Mouse (Mus musculus) ovary, adult 18-20 months (tissue): Measurements from ENCODE around the gene Klhl2.

ENCODE experiments used
- DNase-seq: peaks from one replicate; pipeline ENCODE4 v3.0.0; 2022; ENCODE audit warnings: low spot score, mixed read lengths

The Klhl2 gene

GRCm38 (mm10) chr8:64831656-64832055, 18.2 kb downstream of the Klhl2 start:
- DNase-seq = no peak

- DNase-seq = no peak
Observed at GRCm38 (mm10) chr8:64829921-64830320, 19.9 kb downstream of the Klhl2 start.

GRCm38 (mm10) chr8:64829391-64829790, 20.4 kb downstream of the Klhl2 start:
- no peak for DNase-seq

DNA sequence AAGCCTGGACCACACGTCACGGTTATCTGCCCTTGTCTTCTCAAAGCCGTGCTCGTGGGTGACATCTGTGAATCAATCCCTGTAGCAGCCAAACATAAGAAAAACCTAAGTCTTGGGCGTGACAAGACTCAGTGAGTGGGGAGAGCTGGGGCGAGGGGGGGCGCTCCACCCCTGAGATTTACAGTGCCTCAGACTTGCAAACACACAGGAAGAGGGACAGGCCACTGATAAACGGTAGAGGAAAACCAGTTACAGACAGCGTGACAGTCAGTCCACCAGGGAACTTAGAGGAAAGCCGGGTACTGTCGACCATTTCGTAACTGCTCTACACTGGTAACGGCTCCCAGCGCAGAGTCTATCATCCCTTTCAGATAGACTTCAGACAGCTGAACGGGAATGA, 21.4 kb downstream of the Klhl2 start:
- DNase-seq = no peak

DNA sequence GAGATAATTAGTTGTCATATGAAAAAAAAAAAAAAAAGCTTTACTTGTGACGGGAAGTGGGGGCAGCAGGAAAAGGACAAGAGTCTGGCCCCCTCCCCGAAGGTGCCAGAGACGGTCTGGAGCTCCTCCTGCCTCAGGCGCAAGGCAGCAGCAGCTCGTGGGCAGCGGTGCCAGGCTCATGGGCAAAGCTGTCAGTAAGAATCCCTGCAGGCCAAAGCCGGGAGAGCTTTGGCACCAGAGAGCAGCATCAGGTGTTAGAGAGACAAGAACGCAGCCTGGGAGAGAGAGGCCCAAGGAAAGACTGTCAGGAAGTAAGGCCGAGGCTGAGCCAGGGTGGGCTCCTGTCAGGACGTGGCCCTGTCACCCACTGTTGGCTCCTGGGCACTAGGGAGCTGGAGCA, 22.5 kb downstream of the Klhl2 start:
- no peak for DNase-seq

DNA sequence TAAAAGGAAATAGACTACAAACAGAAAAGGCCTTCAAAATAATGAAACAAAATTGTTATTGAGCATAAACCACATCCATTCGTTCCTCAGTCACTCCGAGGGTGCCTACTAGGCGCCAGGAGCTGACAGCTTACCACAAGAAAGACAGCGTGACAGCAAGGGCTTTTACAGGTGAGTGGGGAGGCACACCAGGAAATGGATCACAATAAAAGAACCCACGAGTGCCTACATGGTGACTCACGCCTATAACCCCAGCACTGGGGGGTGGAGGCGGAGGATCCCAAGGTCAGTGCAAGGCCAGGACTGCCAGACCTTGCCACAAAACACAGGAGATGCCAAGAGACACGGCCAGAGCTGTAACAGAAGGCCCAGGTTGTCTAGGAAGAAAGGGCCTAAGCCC, 23.4 kb downstream of the Klhl2 start:
- peak; percentile 79 for DNase-seq

DNA sequence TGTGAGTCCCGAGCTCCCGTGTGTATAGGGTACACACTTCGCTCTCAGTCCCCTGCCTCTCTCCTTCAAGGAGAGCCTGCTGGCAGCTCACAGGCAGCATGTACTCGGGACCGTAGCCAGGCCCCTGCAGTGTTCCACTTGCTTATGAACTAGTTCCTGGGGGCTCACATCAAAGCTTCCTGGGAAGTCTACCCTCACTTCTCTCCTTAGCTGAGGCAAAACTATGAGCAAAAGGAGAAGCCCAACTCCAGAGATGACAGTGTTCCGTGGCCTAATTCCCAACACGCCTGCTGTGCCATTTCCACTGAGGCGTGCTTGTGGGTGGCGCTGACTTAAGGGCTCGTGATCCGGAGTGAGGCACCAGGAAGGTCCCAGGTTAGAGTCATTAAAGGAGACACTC, 25.9 kb downstream of the Klhl2 start:
- no peak for DNase-seq

DNA sequence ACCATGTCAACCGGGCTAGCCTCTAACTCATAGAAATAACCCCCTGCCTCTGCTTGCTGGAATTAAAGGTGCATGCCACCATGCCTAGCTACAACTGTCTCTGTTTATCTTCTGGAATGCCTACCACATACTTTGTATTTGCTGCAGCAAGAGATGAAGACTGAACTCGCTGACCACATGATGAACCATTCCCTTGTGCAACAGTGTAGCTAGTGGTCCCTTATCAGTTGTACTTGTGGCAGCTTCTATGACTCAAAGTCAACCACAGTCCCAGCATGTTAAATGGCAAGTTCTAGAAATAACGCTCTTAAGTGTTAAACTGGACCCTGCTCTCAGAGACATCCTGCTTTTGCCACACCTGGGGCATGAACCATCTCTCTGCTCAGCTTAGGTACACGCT, 28.9 kb downstream of the Klhl2 start:
- no peak for DNase-seq

DNA sequence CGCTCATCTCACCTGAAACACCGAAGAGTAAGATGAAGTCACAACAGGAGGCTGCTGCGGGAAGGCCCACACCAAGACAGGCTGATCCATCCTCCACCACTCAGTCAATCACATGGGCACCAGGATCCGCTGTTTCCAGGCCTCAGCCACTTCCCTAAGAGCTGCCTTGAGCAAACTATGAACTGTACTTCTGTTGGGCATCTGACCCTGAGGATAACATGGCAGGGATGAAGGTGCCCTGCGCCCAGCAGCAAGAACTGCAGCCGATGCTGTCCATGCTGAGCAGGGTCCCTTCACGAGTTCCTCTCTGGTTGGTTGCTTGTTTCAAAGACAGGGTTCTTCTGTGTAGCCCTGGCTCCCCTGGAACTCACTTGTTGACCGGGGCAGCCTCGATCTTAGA, 38.0 kb downstream of the Klhl2 start:
- no peak for DNase-seq

GRCm38 (mm10) chr8:64811083-64811482, 38.7 kb downstream of the Klhl2 start:
- DNase-seq = no peak

DNA sequence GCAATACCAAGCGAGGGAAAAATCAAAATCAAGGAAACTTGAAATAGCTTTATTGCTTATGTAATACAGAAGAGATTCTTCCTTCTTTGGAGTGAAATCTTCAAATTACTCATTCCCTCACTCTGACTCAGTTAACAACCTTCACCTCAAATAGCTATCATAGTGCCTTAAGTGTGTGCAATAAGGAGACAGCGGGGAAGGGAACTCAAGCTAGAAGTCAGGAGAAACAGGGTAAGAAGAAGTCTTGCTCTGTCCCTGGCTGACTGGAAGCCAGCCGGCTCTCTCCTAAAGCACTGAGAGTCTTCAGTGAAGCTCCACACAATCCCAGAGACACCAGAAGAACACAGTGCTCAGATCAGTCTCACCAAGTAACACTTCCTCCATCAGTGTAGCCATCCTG, 43.3 kb downstream of the Klhl2 start:
- no peak for DNase-seq

DNA sequence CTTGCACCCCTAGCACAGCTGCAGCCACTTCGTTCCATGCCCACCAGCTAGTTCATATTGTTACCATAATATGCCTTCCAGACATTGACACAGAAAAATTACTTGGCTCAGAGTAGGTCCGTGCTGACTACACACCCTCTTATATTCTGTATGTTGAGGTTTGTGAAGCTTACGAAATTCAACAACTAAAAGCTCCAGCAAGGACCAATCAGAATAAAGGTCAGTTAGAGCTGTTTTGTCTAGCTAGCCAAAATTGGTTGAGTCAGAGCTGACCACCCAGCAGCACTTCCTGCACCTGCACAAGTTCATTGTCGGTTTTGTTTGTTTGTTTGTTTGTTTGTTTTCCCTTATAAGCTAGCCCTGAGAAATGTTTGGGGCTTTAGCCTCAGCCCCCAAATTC, 44.8 kb downstream of the Klhl2 start:
- no peak for DNase-seq

GRCm38 (mm10) chr8:64799306-64799705, 50.5 kb downstream of the Klhl2 start:
- no peak for DNase-seq

GRCm38 (mm10) chr8:64798503-64798902, 51.3 kb downstream of the Klhl2 start:
- no peak for DNase-seq

DNA sequence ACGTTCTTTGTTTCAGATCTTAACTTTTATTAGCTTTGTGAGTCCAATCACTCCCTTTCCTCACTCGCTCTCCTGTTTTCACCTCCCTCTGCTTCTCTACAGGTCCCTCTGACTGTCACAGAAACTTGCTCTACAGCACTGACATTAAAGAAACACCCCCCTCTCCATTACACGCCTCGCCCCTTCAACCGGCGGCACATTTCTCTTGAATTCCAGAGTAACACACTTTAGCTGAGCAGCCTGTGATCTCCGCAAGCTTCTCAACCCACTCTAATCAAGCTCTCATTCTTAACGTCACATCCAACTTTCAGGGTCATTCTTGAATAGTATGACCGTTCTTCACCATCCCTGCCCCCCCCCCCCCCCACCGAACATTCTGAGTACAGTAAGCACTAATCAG, 52.1 kb downstream of the Klhl2 start:
- no peak for DNase-seq

DNA sequence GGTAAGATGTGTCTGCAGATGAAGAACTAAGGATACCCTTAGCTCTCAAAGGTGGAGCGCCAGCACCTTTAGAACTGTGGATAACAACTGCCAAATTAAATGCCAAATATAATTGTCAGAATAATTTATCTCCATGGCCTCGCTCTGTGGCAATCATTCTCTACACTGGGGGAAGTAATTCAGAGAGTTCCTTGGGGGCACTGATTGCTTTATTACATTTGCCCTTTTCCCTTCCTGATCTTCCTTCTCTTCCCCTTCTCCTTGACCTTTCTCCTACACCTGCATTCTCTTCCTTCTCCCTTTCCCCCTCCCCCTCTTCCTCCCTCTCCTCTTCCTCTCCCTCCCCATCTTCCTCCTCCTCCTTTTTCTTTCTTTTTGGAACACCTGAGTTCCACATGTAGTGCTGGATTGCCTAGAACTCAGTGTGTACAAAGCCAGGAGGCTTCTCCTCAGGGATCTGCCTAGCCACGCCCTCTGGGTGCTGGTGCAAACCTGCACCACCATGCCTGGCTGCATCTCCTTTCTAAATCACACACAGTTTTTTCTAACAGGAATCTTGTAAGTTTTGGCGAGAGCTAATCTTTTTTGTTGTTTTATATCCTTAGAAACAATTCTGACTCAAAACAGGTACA, 58.5 kb downstream of the Klhl2 start:
- no peak for DNase-seq

GRCm38 (mm10) chr8:64790418-64790817, 59.4 kb downstream of the Klhl2 start:
- no peak for DNase-seq

- DNase-seq = no peak
Observed at GRCm38 (mm10) chr8:64788715-64789114, 61.1 kb downstream of the Klhl2 start.

DNA sequence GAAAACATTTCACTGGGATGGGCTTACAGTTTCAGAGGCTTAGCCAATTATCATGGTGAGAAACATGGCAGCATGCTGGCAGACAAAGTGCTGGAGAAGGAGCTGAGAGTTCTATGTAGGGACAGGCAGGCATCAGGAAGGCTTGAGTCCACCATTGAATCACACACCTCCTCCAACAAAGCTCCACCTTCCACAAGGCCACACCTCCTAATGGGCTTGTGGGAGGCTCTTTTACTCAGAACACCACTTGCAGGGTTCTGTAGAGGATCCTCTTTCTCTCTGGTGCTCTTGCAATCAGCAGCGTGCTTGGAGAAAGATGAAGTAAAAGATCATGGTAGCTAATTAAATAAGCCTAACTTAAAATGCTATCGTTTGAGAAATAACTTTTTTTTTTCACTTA, 63.0 kb downstream of the Klhl2 start:
- no peak for DNase-seq

DNA sequence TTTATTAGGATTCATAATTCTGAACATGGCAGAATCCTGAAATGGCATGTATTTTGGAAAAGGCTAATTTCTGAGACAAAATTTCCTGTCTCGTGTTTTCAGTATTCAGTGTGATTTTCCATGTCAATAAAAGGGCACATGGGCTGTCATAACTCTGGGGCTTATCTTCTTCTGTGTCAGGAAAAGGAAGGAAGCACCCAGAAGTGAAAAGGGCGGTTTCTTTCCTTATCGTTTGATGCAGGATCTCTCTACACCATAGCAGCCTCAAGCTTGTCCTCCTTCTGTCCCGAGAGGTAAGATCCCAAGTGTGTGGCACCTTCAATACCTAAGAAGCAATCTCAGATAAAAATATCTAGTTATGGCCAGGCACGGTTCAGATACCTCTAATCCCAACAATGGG, 65.6 kb downstream of the Klhl2 start:
- DNase-seq = no peak

DNA sequence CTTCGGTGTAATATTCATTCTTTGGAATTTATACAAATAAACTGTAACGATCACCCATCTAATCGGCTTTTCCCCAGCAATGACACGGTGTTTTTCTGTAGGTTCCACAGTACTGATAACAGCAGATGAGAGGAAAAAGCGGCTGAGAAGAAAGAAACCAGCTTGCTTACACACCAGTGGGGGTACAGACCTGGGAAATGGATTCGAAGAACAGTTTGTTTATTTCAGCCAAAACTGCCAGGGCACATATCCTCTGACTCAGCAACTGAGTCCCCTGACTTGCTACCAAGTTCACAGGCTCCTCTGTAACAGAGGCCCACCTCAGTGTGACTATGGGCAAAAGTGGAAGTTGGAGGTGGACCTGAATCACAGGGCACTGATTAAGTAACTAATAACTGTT, 67.9 kb downstream of the Klhl2 start:
- DNase-seq = no peak

GRCm38 (mm10) chr8:64777925-64778324, 71.9 kb downstream of the Klhl2 start:
- no peak for DNase-seq

- no peak for DNase-seq
Observed at GRCm38 (mm10) chr8:64774136-64774535, 75.7 kb downstream of the Klhl2 start.

GRCm38 (mm10) chr8:64770814-64771213, 79.0 kb downstream of the Klhl2 start:
- no peak for DNase-seq

DNA sequence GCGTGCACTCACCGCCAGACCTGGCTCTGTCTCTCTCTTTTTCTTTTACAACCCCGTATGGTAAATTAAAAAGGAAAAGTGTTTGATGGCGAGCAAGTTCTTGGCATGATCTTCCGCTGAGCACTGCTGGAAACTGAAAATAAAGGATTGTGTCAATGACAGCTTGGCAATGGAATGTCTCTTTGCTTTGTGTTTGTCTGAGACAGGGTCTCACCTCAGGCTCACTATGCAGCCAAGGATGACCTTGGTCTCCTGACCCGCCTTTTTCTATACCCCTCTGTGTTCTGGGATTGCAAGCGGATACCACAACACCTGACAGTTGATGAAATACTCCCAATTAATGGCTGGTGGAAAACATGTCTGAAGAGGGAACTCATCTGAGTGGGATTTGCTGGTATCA, 80.2 kb downstream of the Klhl2 start:
- DNase-seq = no peak
